Mouse (Mus musculus) myocyte (in vitro differentiated cells): ENCODE results near the gene Lztr1.

Experiments used
- E2F4 ChIP-seq: IDR thresholded peaks from one replicate; pipeline ENCODE4 v1.6.1; 2011; ENCODE audit warnings: mild to moderate bottlenecking, control low read depth, moderate library complexity; ENCODE audit not compliant: insufficient read depth
- MYOD1 ChIP-seq, 3 experiments: IDR thresholded peaks; one replicate each; pipeline ENCODE4 v1.6.1; 2011; ENCODE audit warnings: control low read depth in 2 of 3, low read depth in 2 of 3, mild to moderate bottlenecking in 2 of 3, moderate library complexity in 1 of 3; ENCODE audit not compliant: insufficient read length in 2 of 3, control insufficient read depth in 1 of 3
- POLR2A ChIP-seq: IDR thresholded peaks from one replicate; pipeline ENCODE4 v1.6.1; 2011; ENCODE audit warnings: low read depth, mild to moderate bottlenecking, control low read depth, moderate library complexity; ENCODE audit not compliant: insufficient read length
- POLR2AphosphoS2 ChIP-seq: IDR thresholded peaks from one replicate; pipeline ENCODE4 v1.6.1; 2011; ENCODE audit warnings: low read depth, control low read depth; ENCODE audit not compliant: insufficient read length
- SRF ChIP-seq: IDR thresholded peaks from one replicate; pipeline ENCODE4 v1.6.1; 2011; ENCODE audit warnings: low read depth; ENCODE audit not compliant: control insufficient read depth, insufficient read length
- TCF12 ChIP-seq: IDR thresholded peaks from one replicate; pipeline ENCODE4 v1.6.1; 2011; ENCODE audit warnings: mild to moderate bottlenecking, control low read depth; ENCODE audit not compliant: poor library complexity, insufficient read depth, severe bottlenecking

- TF ChIP-seq POLR2AphosphoS2 = no peak
- TF ChIP-seq POLR2A = no peak
- TF ChIP-seq E2F4 = no peak
- no peak for TF ChIP-seq SRF
- no peak for TF ChIP-seq TCF12
- TF ChIP-seq MYOD1 (IDR thresholded peaks at IDR 0.05; ENCODE audit: control insufficient read depth in 1 of 3, insufficient read length in 2 of 3, low read depth in 2 of 3) = no peak
Observed at GRCm38 (mm10) chr16:17488478-17489468, 19.7 kb upstream of the Lztr1 start.
